Mouse (Mus musculus): ENCODE measurements around the gene Kantr.

The Kantr gene

GRCm38 (mm10) chrX:152284746-152285145, 42.5 kb downstream of the Kantr start:
- DNase-seq (ENCODE audit: low read depth, low spot score) = no peak

DNA sequence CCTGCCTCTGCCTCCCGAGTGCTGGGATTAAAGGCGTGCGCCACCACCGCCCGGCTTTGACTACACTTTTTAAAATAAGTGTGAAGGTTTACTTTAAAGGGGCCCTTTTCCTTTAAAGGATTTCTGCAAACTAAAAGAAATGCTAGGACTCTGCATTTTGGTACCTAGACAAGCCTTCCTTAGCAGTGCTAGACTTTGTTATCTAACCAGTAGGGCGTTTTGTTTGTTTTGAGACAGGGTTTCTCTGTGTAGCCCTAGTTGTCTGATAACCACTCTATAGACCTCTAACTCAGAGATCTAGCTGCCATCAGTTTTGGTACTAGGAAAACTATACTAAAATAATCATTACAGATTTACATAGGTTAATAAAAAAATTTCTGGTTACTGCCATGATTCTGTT, 47.9 kb downstream of the Kantr start:
- DNase-seq (ENCODE audit: low read depth, low spot score) = no peak

GRCm38 (mm10) chrX:152271189-152271588, 56.1 kb downstream of the Kantr start:
- DNase-seq (ENCODE audit: low read depth, low spot score) = no peak

Data from skeletal muscle tissue, adult 2 months (tissue).